Mouse (Mus musculus) limb, embryonic 14.5 days (tissue): ENCODE data around the gene Zfp260. TPM values are rescaled to one million over a fixed set of nuclear protein-coding genes. Genes with fewer than 3 reads are reported as not detected.
"Not testable (repeated sequence)": the region's sequence is repeated elsewhere in the genome, so short reads cannot be mapped to it uniquely, and the experiment has no call there.

Experiments used
- ATAC-seq: fragments of 200-750 bp; cut with Nextera tagmentation; 2 replicates; pipeline ENCODE4 v1.8.0; 2017; ENCODE audit warnings: low read depth, moderate number of reproducible peaks, moderate TSS enrichment; ENCODE audit not compliant: low FRiP score
- DNase-seq: peaks from one replicate; pipeline ENCODE4 v3.0.0-alpha.2; 2015; ENCODE audit warnings: low spot score
- H3K27ac ChIP-seq: fragments of 300-500 bp; sonication (generic); replicated peaks from 2 replicates; pipeline ENCODE4 v1.5.1; 2014; ENCODE audit warnings: low read depth, mild to moderate bottlenecking, low read length, moderate library complexity, mixed read lengths
- H3K27me3 ChIP-seq: fragments of 300-500 bp; sonication (generic); 2 replicates; pipeline ENCODE4 v1.6.1; 2014; ENCODE audit warnings: low read length, mixed read lengths; ENCODE audit not compliant: control insufficient read depth, insufficient read depth
- H3K36me3 ChIP-seq: fragments of 300-500 bp; sonication (generic); 2 replicates; pipeline ENCODE4 v1.6.1; 2014; ENCODE audit warnings: mild to moderate bottlenecking, low read length, moderate library complexity, mixed read lengths; ENCODE audit not compliant: control insufficient read depth, insufficient read depth
- H3K4me1 ChIP-seq: fragments of 300-500 bp; sonication (generic); 2 replicates; pipeline ENCODE4 v1.6.1; 2014; ENCODE audit warnings: antibody characterized with exemption, low read length, mixed read lengths; ENCODE audit not compliant: control insufficient read depth, insufficient read depth
- H3K4me2 ChIP-seq: fragments of 300-500 bp; sonication (generic); replicated peaks from 2 replicates; pipeline ENCODE4 v1.6.1; 2014; ENCODE audit warnings: low read depth, mild to moderate bottlenecking, low read length, moderate library complexity; ENCODE audit not compliant: severe bottlenecking
- H3K4me3 ChIP-seq: fragments of 300-500 bp; sonication (generic); replicated peaks from 2 replicates; pipeline ENCODE4 v1.5.1; 2014; ENCODE audit warnings: low read length
- H3K9ac ChIP-seq: fragments of 300-500 bp; sonication (generic); 2 replicates; pipeline ENCODE4 v1.6.1; 2014; ENCODE audit warnings: mild to moderate bottlenecking, low read depth, low read length, moderate library complexity; ENCODE audit not compliant: severe bottlenecking
- H3K9me3 ChIP-seq: fragments of 300-500 bp; sonication (generic); 2 replicates; pipeline ENCODE4 v1.6.1; 2016; ENCODE audit warnings: low read length; ENCODE audit not compliant: control insufficient read depth
- POLR2A ChIP-seq: fragments of 200-500 bp; IDR thresholded peaks from 2 replicates; pipeline ENCODE4 v1.8.0; 2012; ENCODE audit warnings: inconsistent platforms, mild to moderate bottlenecking, moderate library complexity, borderline replicate concordance; ENCODE audit not compliant: insufficient read depth, insufficient read length; ENCODE audit errors: extremely low read depth
- WGBS: fragments of 180-500 bp; shearing (Covaris S2); extraction: QIAGEN DNeasy Blood & Tissue Kit; methylation state at CpG from one replicate; pipeline ENCODE4 v1.1.7; 2014; 5-methylcytosine and 5-hydroxymethylcytosine counted together
- polyA plus RNA-seq, 2 experiments: library from polyadenylated mRNA; depleted of rRNA in 1 of 2; stranded (reverse) in 1 of 2; unstranded in 1 of 2; fragments of >200 nt; fragmentation: Nextera tagmentation in 1 of 2; extraction: Ambion mirVana in 1 of 2; gene quantifications; 2 replicates each; pipeline versions ENCODE4 v1.2.1 to v1.2.3; 2012 to 2014

Gene Zfp260
- polyA plus RNA-seq, 2 experiments: 63.7 to 140 TPM

DNA sequence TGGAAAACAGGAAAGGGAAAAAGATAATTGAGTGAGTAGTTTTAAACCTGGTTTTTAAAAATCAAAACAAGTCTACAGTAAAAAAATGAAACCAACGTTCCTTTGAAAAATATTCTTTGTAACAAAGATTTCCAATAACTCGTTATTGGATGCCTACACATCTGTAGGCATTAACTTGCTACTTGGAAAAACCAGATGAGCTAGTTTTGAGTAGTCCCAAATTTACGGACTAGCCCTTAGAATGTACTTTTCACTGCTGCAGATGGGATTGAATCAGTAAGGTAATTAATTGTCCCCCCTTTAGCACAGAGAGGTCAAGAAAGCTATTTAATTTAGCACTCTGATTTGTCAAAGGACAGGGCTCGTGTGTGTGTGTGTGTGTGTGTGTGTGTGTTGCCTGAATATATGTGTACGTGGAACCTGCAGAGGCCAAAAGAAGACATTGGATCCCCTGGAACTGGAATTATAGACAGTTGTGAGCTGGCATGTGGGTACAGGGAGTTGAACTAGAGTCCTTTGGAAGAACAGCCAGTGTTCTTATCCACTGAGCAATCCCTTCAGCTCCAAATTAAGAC lies 1.1 kb downstream of the Zfp260 start:
- H3K9me3 ChIP-seq: no peaks in the 10 kb centered on the region
- peak overlapping the region; percentile 93 for H3K9ac ChIP-seq
- DNase-seq (peak; percentile 16), ATAC-seq (no peak)
- peaks cover 34% of the 10 kb centered on the region for H3K36me3 ChIP-seq
- H3K4me3 ChIP-seq: peak overlapping the region; percentile 65
- peak overlapping the region; percentile 74 for H3K4me2 ChIP-seq
- TF ChIP-seq POLR2A: no peak
- 5% methylated on average over 5 of the region's 5 CpGs for WGBS
- no peaks in the 10 kb centered on the region for H3K27me3 ChIP-seq
- peaks cover 3% of the 10 kb centered on the region; the same call in 1 of the 2 replicates for H3K4me1 ChIP-seq
- peak overlapping the region; percentile 99 for H3K27ac ChIP-seq

DNA sequence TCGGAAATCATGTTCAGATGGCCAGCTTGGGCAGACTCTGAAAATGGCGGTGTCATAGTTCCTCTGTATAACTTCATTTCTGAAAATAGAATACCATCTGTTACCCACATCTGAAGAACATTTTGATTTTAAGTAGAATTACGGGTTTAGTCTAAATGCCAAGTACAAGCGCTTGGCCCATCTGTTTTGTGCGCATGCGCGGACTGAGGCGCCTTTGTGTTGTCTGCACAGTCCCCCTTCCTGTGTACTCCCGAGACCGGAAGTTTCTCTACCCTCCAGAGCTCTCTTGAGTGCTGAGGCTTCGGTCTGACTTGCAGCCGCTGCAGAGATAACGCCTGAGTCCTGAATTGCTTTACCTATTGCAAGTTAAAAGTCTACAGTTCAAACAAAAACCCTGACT lies 4.7 kb downstream of the Zfp260 start:
- no peak for DNase-seq
- ATAC-seq: no peak
- H3K4me3 ChIP-seq: no peak overlapping the region
- WGBS: 92% methylated on average over 13 of the region's 13 CpGs
- H3K9ac ChIP-seq: no peak overlapping the region
- H3K27ac ChIP-seq: no peak overlapping the region
- H3K4me2 ChIP-seq: no peak overlapping the region
- peaks cover 24% of the 10 kb centered on the region for H3K9me3 ChIP-seq
- peaks cover under 1% of the 10 kb centered on the region; the same call in 1 of the 2 replicates for H3K4me1 ChIP-seq
- no peaks in the 10 kb centered on the region for H3K27me3 ChIP-seq
- no peak for TF ChIP-seq POLR2A
- H3K36me3 ChIP-seq: peaks cover 67% of the 10 kb centered on the region

DNA sequence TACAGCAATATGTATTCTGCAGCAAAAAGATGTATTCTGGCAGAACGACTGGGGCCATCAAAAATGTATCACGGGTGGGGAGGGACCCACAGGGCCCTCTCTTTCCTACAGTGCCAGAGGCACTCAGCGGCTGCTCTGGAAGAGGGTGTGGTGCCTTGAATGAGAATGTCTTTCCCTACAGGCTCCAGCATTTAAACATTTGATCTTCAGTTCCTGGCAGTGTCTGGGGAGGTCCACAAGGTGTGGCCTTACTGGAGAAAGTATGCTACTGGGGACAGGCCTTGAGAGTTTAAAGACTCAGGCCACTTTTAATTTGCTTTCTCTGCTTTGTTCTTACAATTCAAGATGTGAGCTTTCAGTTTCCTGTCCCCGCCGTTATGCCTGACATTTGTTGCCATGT lies 21.5 kb downstream of the Zfp260 start:
- Histone ChIP-seq H3K9ac (no peak overlapping the region), H3K27me3 (no peaks in the 10 kb centered on the region), H3K27ac (no peak overlapping the region), H3K4me1 (no peaks in the 10 kb centered on the region), H3K4me3 (no peak overlapping the region), H3K36me3 (no peaks in the 10 kb centered on the region), H3K9me3 (peaks cover 7% of the 10 kb centered on the region; the same call in 1 of the 2 replicates), H3K4me2 (no peak overlapping the region)
- no peak for TF ChIP-seq POLR2A
- 93% methylated on average over 5 of the region's 5 CpGs for WGBS
- ATAC-seq (no peak), DNase-seq (no peak)

DNA sequence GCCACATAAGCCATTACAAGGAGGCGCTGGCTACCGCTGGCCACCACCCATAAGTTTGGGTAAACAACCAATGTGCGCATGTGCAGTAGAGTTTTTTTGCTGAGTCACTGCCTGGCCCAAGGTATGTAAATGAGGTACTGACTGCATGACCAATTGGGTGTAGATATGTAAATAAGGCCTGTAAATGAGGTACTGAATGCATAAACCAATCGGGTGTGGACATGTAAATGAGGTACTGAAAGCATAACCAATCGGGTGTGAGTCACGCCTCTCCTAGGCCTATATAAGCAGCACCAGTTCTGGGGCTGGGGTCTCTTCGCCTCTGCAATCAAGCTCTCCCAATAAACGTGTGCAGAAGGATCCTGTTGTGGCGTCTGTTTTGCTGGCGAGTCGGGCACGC lies 23.4 kb downstream of the Zfp260 start:
- 95% methylated on average over 12 of the region's 12 CpGs for WGBS

DNA sequence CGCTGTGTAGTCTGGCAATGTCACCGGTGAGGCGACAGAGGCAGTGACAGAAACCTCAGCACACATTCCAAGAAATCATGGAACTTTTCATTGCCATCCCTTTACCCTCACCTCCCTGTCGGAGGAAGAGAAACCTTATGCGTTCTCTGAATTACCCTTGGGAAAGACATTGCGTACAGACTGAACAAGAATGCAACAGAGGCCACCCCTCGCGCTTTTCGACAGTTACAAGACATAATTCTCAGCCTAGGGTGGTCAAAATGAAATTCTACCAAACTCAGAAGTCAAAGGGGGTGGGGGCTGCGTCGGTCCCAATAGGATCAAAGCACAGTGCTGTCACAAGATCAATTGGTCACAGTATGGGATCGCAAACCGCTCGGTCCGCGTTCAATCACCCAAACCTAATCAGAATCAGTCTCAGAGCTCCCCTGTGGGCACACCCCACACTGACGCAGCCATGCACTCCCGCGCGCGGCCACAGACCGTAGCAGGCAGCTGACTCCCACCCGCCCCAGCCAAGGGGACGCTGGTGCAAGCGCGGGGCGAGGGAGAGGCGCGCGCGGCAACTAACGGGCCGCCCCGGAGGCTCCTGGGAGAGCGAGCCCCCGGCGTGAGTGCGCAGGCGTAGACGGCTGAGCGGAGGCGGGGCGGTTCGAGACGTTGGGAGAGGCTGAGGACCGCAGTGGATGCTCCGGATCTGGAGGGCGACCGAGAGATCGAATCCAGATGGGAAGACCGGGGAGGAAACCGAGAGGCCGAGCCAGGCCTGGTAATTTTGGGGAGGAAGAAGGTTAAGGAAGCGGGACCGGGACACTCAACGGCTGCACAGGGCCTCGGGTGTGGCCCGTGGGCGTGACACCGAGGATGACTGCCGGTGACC lies 27.0 kb downstream of the Zfp260 start, which contains the start of gene Zfp382:
Gene Zfp382, plus strand, starts transcription at position 635 of the 880 bp plus-strand sequence.
- ATAC-seq (peak; percentile 96), DNase-seq (peak; percentile 89)
- Histone ChIP-seq H3K4me2 (peak within 1 kb of the TSS; percentile 85), H3K4me1 (peaks cover 6% of the 10 kb centered on the region; the same call in 1 of the 2 replicates), H3K9me3 (no peaks in the 10 kb centered on the region), H3K9ac (peak within 1 kb of the TSS; percentile 72), H3K36me3 (0 out of 2 replicates have a peak, but pooled peaks cover 3% of the 10 kb centered on the region), H3K27me3 (no peaks in the 10 kb centered on the region), H3K4me3 (peak within 1 kb of the TSS; percentile 73), H3K27ac (peak within 1 kb of the TSS; percentile 75)
- peak; percentile 82; the same call in 1 of the 2 replicates for TF ChIP-seq POLR2A
- WGBS: 3% methylated on average over 61 of the region's 61 CpGs

More for the DNA sequence above, 23.4 kb downstream of the Zfp260 start:
- not testable (repeated sequence) for H3K9me3 ChIP-seq, H3K4me3 ChIP-seq, H3K36me3 ChIP-seq, H3K4me1 ChIP-seq, H3K27ac ChIP-seq, H3K27me3 ChIP-seq, H3K9ac ChIP-seq, H3K4me2 ChIP-seq, DNase-seq, ATAC-seq
